Mouse (Mus musculus): ENCODE results near the gene Ss18l1. TPM values are rescaled to one million over a fixed set of nuclear protein-coding genes. Genes with fewer than 3 reads are reported as not detected.
A peak's percentile ranks its signal among the peaks of the same experiment; 100 is the strongest.

The Ss18l1 gene
- total RNA-seq, 2 experiments from 2014 or later: 1.8 to 2.0 TPM

GRCm38 (mm10) chr2:180034753-180035152 is 7.6 kb upstream of the Ss18l1 start:
- DNase-seq (ENCODE audit: low spot score): no peak

- DNase-seq (ENCODE audit: low spot score): no peak
Measured at GRCm38 (mm10) chr2:180040406-180040805, 1.9 kb upstream of the Ss18l1 start.

- DNase-seq (ENCODE audit: low spot score): no peak
Measured at GRCm38 (mm10) chr2:180041577-180042255, 593 bp upstream of the Ss18l1 start.

GRCm38 (mm10) chr2:180042858-180043515 is 678 bp downstream of the Ss18l1 start:
- DNase-seq (ENCODE audit: low spot score): peak; percentile 24

GRCm38 (mm10) chr2:180045283-180045682 is 3.0 kb downstream of the Ss18l1 start:
- peak; percentile 58 for DNase-seq (ENCODE audit: low spot score)

- DNase-seq (ENCODE audit: low spot score): no peak
Measured at GRCm38 (mm10) chr2:180047580-180047979, 5.3 kb downstream of the Ss18l1 start.

- no peak for DNase-seq (ENCODE audit: low spot score)
Measured at GRCm38 (mm10) chr2:180047980-180048635, 5.8 kb downstream of the Ss18l1 start.

- DNase-seq (ENCODE audit: low spot score): peak; percentile 81
Measured at GRCm38 (mm10) chr2:180050986-180051385, 8.7 kb downstream of the Ss18l1 start.

- DNase-seq (ENCODE audit: low spot score): no peak
Measured at GRCm38 (mm10) chr2:180051986-180052733, 9.9 kb downstream of the Ss18l1 start.

GRCm38 (mm10) chr2:180053001-180053400 is 10.7 kb downstream of the Ss18l1 start:
- DNase-seq (ENCODE audit: low spot score): peak; percentile 26

GRCm38 (mm10) chr2:180063338-180064131 is 21.2 kb downstream of the Ss18l1 start:
- no peak for DNase-seq (ENCODE audit: low spot score)

GRCm38 (mm10) chr2:180069770-180070480 is 27.6 kb downstream of the Ss18l1 start:
- DNase-seq (ENCODE audit: low spot score): no peak

- peak; percentile 95 for DNase-seq (ENCODE audit: low spot score)
Measured at GRCm38 (mm10) chr2:180070481-180071453, 28.5 kb downstream of the Ss18l1 start, which contains the start of gene Mtg2. TSS of gene Mtg2 (plus strand) at chr2:180070588.

GRCm38 (mm10) chr2:180071671-180072070 is 29.4 kb downstream of the Ss18l1 start:
- DNase-seq (ENCODE audit: low spot score): no peak

GRCm38 (mm10) chr2:180072886-180073285 is 30.6 kb downstream of the Ss18l1 start:
- no peak for DNase-seq (ENCODE audit: low spot score)

- DNase-seq (ENCODE audit: low spot score): no peak
Measured at GRCm38 (mm10) chr2:180077622-180078021, 35.3 kb downstream of the Ss18l1 start.

- no peak for DNase-seq (ENCODE audit: low spot score)
Measured at GRCm38 (mm10) chr2:180080680-180081079, 38.4 kb downstream of the Ss18l1 start.

GRCm38 (mm10) chr2:180083063-180083462 is 40.8 kb downstream of the Ss18l1 start:
- DNase-seq (ENCODE audit: low spot score): no peak

- no peak for DNase-seq (ENCODE audit: low spot score)
Measured at GRCm38 (mm10) chr2:180084565-180084964, 42.3 kb downstream of the Ss18l1 start.

Data from gastrocnemius, adult 18-20 months (tissue).